In the genomic region with DNA sequence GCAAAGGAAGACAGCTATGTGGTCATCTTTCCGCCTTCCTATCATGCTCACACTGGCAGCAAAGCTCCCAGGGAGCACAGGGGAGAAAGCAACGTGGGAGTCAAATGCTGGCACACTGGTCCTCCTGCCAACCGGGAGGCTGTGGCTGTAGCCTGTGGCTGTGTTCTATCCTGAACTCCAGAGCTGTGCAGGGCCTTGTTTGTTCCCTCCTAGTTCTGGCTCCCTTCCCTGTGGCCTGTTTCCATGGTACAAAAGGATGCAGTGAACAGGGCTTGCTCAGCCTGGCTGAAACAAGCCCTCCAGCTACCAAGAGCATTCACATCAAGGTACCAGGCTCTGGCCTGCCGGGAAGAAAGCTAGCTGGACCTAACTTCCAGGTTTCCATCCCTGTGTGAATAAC, we compare ENCODE assay signal across 10 mouse cellular contexts. TPM values are rescaled to one million over a fixed set of nuclear protein-coding genes. Genes with fewer than 3 reads are reported as not detected.
A peak's percentile ranks its signal among the peaks of the same experiment; 100 is the strongest.
DNase-seq lines count a peak whose midpoint lies in the region; ATAC-seq and TF ChIP-seq lines count a peak whose summit lies in the region.
"Had no signal": no experiment of that assay in that cellular context is flagged by ENCODE, and none has a peak within 500 bp of the region (broad histone marks: within the 10 kb centered on the region; RNA-seq: fewer than 3 reads in every experiment).

No protein-coding gene starts in this region.

- 84% methylated on average over 4 of the region's 4 CpGs for WGBS in lung, postnatal 0 days

- intact Hi-C loops in heart, postnatal 25 days (cut with DNase I) = no loop called here

- H3K36me3 ChIP-seq in lung, postnatal 0 days (ENCODE audit: insufficient read depth, low read length) = peaks cover 5% of the 10 kb centered on the region

- H3K9ac ChIP-seq in lung, postnatal 0 days (replicated peaks; ENCODE audit: low read depth) = no peak overlapping the region
- H3K9ac ChIP-seq: lung, embryonic 14.5 days had no signal

- no peak overlapping the region for H3K4me3 ChIP-seq in lung, postnatal 0 days (ENCODE audit: low read depth, low read length)

- no peaks in the 10 kb centered on the region for H3K4me1 ChIP-seq in lung, postnatal 0 days (ENCODE audit: insufficient read depth, low read depth, low read length)

- TF ChIP-seq CTCF in lung, postnatal 0 days (IDR thresholded peaks at IDR 0.05) = no peak

- no peak for TF ChIP-seq EP300 in lung, postnatal 0 days (IDR thresholded peaks at IDR 0.05)

- no peak for ATAC-seq in lung, postnatal 0 days

- no peaks in the 10 kb centered on the region for H3K27me3 ChIP-seq in lung, postnatal 0 days (replicated peaks; ENCODE audit: insufficient read depth, low read length)

- peak; percentile 65 for DNase-seq in kidney, adult 11 months
- no peak for DNase-seq in kidney, postnatal 4 days
- DNase-seq in cerebellum, postnatal 10 days = peak; percentile 80 to 85
- peak; percentile 85 to 87 for DNase-seq in layer of hippocampus, adult 8-10 months (ENCODE audit: low spot score in 2 of 2)
- peak; percentile 63 to 73 for DNase-seq in right cerebral cortex, adult 2 months (ENCODE audit: low spot score in 2 of 2)
- DNase-seq in heart, postnatal 25 days (ENCODE audit: low spot score) = no peak
- DNase-seq in lung, postnatal 0 days (ENCODE audit: low spot score) = no peak
- no peak for DNase-seq in heart, adult 9 months (ENCODE audit: low spot score in 2 of 2)
- DNase-seq: lung, embryonic 14.5 days had no signal

- no peak overlapping the region for H3K4me2 ChIP-seq in lung, postnatal 0 days (replicated peaks; ENCODE audit: low read depth, low read length)
- H3K4me2 ChIP-seq: lung, embryonic 14.5 days had no signal

- H3K27ac ChIP-seq in lung, postnatal 0 days (ENCODE audit: low read length) = no peak overlapping the region

- H3K9me3 ChIP-seq in lung, postnatal 0 days (ENCODE audit: low read length) = no peaks in the 10 kb centered on the region
- H3K9me3 ChIP-seq: G1E had no signal

RNA-seq across cellular contexts. Expression of gene Fan1, which starts 22.8 kb away (rescaled TPM):
- total RNA-seq in layer of hippocampus, adult 8-10 months (2022) = 10 to 100 TPM; 12.8 to 16.6 (median 14.0) TPM
- 1 to 10 TPM; 8.4 to 8.8 TPM for total RNA-seq in heart, postnatal 25 days (2021)
- polyA plus RNA-seq in lung, postnatal 0 days (2015; fragmentation: Nextera tagmentation; extraction: Ambion mirVana) = 4.8 and 5.2 TPM in 2 replicates

RNA-seq across cellular contexts. Expression of gene Mphosph10, which starts 41.0 kb away (rescaled TPM):
- total RNA-seq in layer of hippocampus, adult 8-10 months (2022) = 10 to 100 TPM; 19.9 to 25.9 (median 22.9) TPM
- total RNA-seq in heart, postnatal 25 days (2021) = 10 to 100 TPM; 12.2 to 14.7 TPM
- 18.6 and 21.1 TPM in 2 replicates for polyA plus RNA-seq in lung, postnatal 0 days (2015; fragmentation: Nextera tagmentation; extraction: Ambion mirVana)

RNA-seq across cellular contexts. Expression of gene Mcee, which starts 41.3 kb away (rescaled TPM):
- total RNA-seq in layer of hippocampus, adult 8-10 months (2022) = 10 to 100 TPM; 42.3 to 49.6 (median 44.7) TPM
- total RNA-seq in heart, postnatal 25 days (2021) = 100 to 1,000 TPM; 181 to 187 TPM
- polyA plus RNA-seq in lung, postnatal 0 days (2015; fragmentation: Nextera tagmentation; extraction: Ambion mirVana) = 112 and 117 TPM in 2 replicates

Comparison
In these comparisons a context has a peak if more than half of its experiments do, and no peak if none do; other contexts are left out.
1. DNase-seq: peak in kidney, adult 11 months (single experiment), cerebellum, postnatal 10 days (2 of 2), layer of hippocampus, adult 8-10 months (2 of 2) and right cerebral cortex, adult 2 months (2 of 2); none in kidney, postnatal 4 days (0 of 2), heart, postnatal 25 days (single experiment), lung, postnatal 0 days (single experiment) and heart, adult 9 months (0 of 2).